Mouse (Mus musculus) small intestine, adult 2 months (tissue): ENCODE measurements around the gene Elf3. TPM values are rescaled to one million over a fixed set of nuclear protein-coding genes. Genes with fewer than 3 reads are reported as not detected.

Experiments
- H3K27ac ChIP-seq: fragments of 200-500 bp; 2 replicates; pipeline ENCODE4 v1.5.1; 2012; ENCODE audit warnings: low read depth, low read length, control low read depth, inconsistent platforms; ENCODE audit not compliant: insufficient read depth
- H3K27me3 ChIP-seq: fragments of 200-500 bp; 2 replicates; pipeline ENCODE4 v1.6.1; 2012; ENCODE audit warnings: mild to moderate bottlenecking, moderate library complexity, low read length, inconsistent platforms; ENCODE audit not compliant: control insufficient read depth, insufficient read depth
- H3K36me3 ChIP-seq: fragments of 200-500 bp; 2 replicates; pipeline ENCODE4 v1.6.1; 2012; ENCODE audit warnings: mild to moderate bottlenecking, low read length, control low read depth, inconsistent platforms; ENCODE audit not compliant: control insufficient read depth, insufficient read depth
- H3K4me1 ChIP-seq: fragments of 200-500 bp; 2 replicates; pipeline ENCODE4 v1.6.1; 2012; ENCODE audit warnings: low read length, inconsistent platforms, mixed read lengths; ENCODE audit not compliant: control insufficient read depth, insufficient read depth, insufficient read length
- H3K4me3 ChIP-seq: fragments of 200-500 bp; 2 replicates; pipeline ENCODE4 v1.5.1; 2012; ENCODE audit warnings: low read depth, mild to moderate bottlenecking, control low read depth, inconsistent platforms, low read length, moderate library complexity
- CTCF ChIP-seq: fragments of 200-500 bp; IDR thresholded peaks from 2 replicates; pipeline ENCODE4 v1.5.1; 2012; ENCODE audit warnings: low read depth, mild to moderate bottlenecking, control low read depth, inconsistent platforms, low read length, moderate library complexity, mixed read lengths; ENCODE audit not compliant: insufficient replicate concordance, insufficient read length; ENCODE audit errors: extremely low read depth
- POLR2A ChIP-seq: fragments of 200-500 bp; IDR thresholded peaks from 2 replicates; pipeline ENCODE4 v1.6.1; 2012; ENCODE audit warnings: low read depth, mild to moderate bottlenecking, control low read depth, inconsistent platforms, low read length, moderate library complexity
- WGBS: fragments of 180-500 bp; shearing (Covaris S2); methylation state at CpG from one replicate; pipeline ENCODE4 v1.1.7; 2018; 5-methylcytosine and 5-hydroxymethylcytosine counted together
- polyA plus RNA-seq: library from polyadenylated mRNA; depleted of rRNA; stranded (reverse); fragments of >200 nt; gene quantifications from 2 replicates; pipeline ENCODE4 v1.2.3, GENCODE M21; 2012

Gene Elf3
- polyA plus RNA-seq, 1 experiment = 185 TPM

DNA sequence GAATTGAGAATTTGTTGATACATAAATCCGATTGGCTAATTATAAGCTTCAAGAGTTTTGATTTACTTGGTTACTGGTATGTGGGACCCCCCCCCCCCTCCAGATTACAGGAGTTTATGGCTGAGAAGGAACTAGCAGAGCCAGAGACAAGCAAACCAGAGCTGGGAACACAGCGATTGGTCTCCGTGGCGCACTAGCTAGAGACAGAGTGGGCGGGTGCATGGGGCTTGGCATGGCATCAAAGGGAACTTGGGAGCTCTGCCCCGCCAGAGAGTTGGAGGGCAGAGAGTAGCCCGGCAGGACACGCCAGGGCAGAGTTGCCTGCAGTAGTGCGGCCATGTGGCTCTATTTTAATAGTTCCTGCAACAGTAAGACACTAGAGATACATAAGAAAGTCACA is 22.3 kb upstream of the Elf3 start:
- peaks cover 5% of the 10 kb centered on the region; the same call in 1 of the 2 replicates for H3K4me1 ChIP-seq
- no peak overlapping the region for H3K27ac ChIP-seq
- H3K27me3 ChIP-seq = no peaks in the 10 kb centered on the region
- TF ChIP-seq CTCF (no peak), POLR2A (peak; percentile 18; the same call in 1 of the 2 replicates)
- H3K4me3 ChIP-seq = 0 out of 2 replicates have a peak overlapping the region, but pooled peaks have one; percentile 14
- H3K36me3 ChIP-seq = peaks cover 34% of the 10 kb centered on the region
- 21% methylated on average over 9 of the region's 9 CpGs for WGBS

DNA sequence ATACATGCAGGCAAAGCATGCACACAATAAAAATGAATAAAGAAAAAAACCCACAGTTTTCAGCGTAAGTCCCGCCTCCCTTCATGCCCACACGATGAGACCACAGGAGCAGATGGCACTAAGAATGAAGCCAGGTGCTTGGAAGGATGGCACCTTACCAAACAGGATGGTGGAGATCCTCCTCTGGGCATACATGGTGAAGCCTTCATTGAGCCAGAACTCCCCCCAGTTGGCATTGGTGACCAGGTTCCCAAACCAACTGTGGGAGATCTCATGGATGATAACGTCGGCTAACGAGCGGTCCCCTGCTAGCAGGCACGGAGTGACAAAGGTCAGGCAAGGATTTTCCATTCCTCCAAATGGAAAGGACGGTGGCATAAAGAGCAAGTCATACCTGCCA is 13.0 kb upstream of the Elf3 start:
- no peak overlapping the region for H3K4me3 ChIP-seq
- no peak overlapping the region for H3K27ac ChIP-seq
- H3K4me1 ChIP-seq = no peaks in the 10 kb centered on the region; the same call in 1 of the 2 replicates
- WGBS = 79% methylated on average over 9 of the region's 9 CpGs
- H3K27me3 ChIP-seq = no peaks in the 10 kb centered on the region
- no peak for TF ChIP-seq CTCF
- no peak for TF ChIP-seq POLR2A
- peaks cover 74% of the 10 kb centered on the region for H3K36me3 ChIP-seq

GRCm38 (mm10) chr1:135267663-135268446 is 9.5 kb upstream of the Elf3 start:
- H3K27ac ChIP-seq = no peak overlapping the region
- H3K36me3 ChIP-seq = peaks cover 81% of the 10 kb centered on the region
- 71% methylated on average over 10 of the region's 10 CpGs for WGBS
- H3K27me3 ChIP-seq = no peaks in the 10 kb centered on the region
- H3K4me1 ChIP-seq = peaks cover 9% of the 10 kb centered on the region; the same call in 1 of the 2 replicates
- TF ChIP-seq CTCF (peak; percentile 10; the same call in 1 of the 2 replicates), POLR2A (no peak)
- H3K4me3 ChIP-seq = no peak overlapping the region

DNA sequence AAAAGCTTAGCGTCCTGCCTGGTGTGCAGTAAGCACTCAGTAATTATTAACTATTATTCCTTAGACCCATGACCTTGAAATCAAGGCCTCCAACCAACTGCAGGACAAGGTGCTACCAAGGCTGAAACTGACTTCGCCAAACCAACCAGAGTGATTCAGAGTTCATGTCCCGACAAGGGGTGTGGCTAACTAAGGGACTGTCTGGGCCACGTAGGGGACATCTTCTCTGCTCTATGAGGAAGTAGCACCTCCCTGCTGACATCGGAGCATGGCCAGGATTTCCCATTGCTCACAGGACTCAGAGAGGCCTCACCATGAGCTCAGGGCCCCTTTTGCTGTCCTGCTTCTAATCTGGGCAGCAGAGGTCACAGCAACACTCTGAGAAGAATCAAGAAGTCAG is 7.5 kb upstream of the Elf3 start:
- peak overlapping the region; percentile 95 for H3K27ac ChIP-seq
- H3K4me1 ChIP-seq = peaks cover 9% of the 10 kb centered on the region; the same call in 1 of the 2 replicates
- 15% methylated on average over 5 of the region's 5 CpGs for WGBS
- no peak overlapping the region for H3K4me3 ChIP-seq
- no peaks in the 10 kb centered on the region for H3K27me3 ChIP-seq
- TF ChIP-seq POLR2A (0 out of 2 replicates have a peak, but pooled peaks have one; percentile 22), CTCF (no peak)
- peaks cover 76% of the 10 kb centered on the region for H3K36me3 ChIP-seq

GRCm38 (mm10) chr1:135263316-135263715 is 4.9 kb upstream of the Elf3 start:
- no peaks in the 10 kb centered on the region for H3K27me3 ChIP-seq
- TF ChIP-seq POLR2A = no peak
- peaks cover 9% of the 10 kb centered on the region; the same call in 1 of the 2 replicates for H3K4me1 ChIP-seq
- WGBS = 61% methylated on average over 9 of the region's 9 CpGs
- no peak overlapping the region for H3K27ac ChIP-seq
- H3K36me3 ChIP-seq = peaks cover 58% of the 10 kb centered on the region
- no peak overlapping the region for H3K4me3 ChIP-seq

DNA sequence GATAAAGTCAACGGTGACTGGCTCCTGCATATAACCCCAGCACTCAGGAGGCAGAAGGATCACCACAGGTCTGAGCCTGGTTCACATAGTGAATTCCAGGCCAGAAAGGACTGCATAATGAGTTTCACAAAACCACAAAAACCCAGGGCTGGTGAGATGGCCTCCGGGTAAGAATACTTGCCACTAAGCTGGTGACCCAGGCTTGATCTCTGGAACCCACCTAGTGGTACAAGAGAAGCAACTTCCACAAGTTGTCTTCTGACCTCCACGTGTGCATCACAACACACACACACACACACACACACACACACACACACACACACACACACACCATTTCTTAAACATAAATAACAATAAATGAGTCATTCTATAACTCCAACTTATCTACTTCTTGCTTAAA is 4.0 kb upstream of the Elf3 start:
- H3K27ac ChIP-seq = no peak overlapping the region
- 80% methylated on average over 3 of the region's 3 CpGs for WGBS
- peaks cover 53% of the 10 kb centered on the region for H3K36me3 ChIP-seq
- no peaks in the 10 kb centered on the region for H3K27me3 ChIP-seq
- no peak overlapping the region for H3K4me3 ChIP-seq
- peaks cover 9% of the 10 kb centered on the region; the same call in 1 of the 2 replicates for H3K4me1 ChIP-seq
- no peak for TF ChIP-seq POLR2A
- TF ChIP-seq CTCF = no peak

GRCm38 (mm10) chr1:135260931-135261330 is 2.6 kb upstream of the Elf3 start:
- 38% methylated on average over 6 of the region's 6 CpGs for WGBS
- TF ChIP-seq CTCF (no peak), POLR2A (no peak)
- H3K27me3 ChIP-seq = no peaks in the 10 kb centered on the region
- H3K27ac ChIP-seq = no peak overlapping the region
- H3K4me1 ChIP-seq = peaks cover 6% of the 10 kb centered on the region; the same call in 1 of the 2 replicates
- H3K4me3 ChIP-seq = no peak overlapping the region
- H3K36me3 ChIP-seq = peaks cover 49% of the 10 kb centered on the region
